Mouse (Mus musculus) neural tube, embryonic 15.5 days (tissue): ENCODE measurements at regions not wholly inside any gene's neighbourhood (a gene's known extent, or its start where the extent isn't known, plus 50 kb on each side); places are given as distances from the start of the nearest gene placed in this dataset.
A peak's percentile ranks its signal among the peaks of the same experiment; 100 is the strongest.

ENCODE experiments used
- ATAC-seq: fragments of 200-750 bp; cut with Nextera tagmentation; 2 replicates; pipeline ENCODE4 v1.8.0; 2017; ENCODE audit warnings: mild to moderate bottlenecking, moderate TSS enrichment, moderate library complexity; ENCODE audit not compliant: low FRiP score
- H3K27ac ChIP-seq: fragments of 300-500 bp; sonication (generic); replicated peaks from 2 replicates; pipeline ENCODE4 v1.5.1; 2015; ENCODE audit warnings: mild to moderate bottlenecking, inconsistent platforms
- H3K27me3 ChIP-seq: fragments of 300-500 bp; sonication (generic); replicated peaks from 2 replicates; pipeline ENCODE4 v1.6.1; 2015; ENCODE audit warnings: inconsistent platforms
- H3K36me3 ChIP-seq: fragments of 300-500 bp; sonication (generic); 2 replicates; pipeline ENCODE4 v1.6.1; 2015; ENCODE audit warnings: inconsistent platforms
- H3K4me1 ChIP-seq: fragments of 300-500 bp; sonication (generic); 2 replicates; pipeline ENCODE4 v1.6.1; 2015; ENCODE audit warnings: inconsistent platforms
- H3K4me2 ChIP-seq: fragments of 300-500 bp; sonication (generic); 2 replicates; pipeline ENCODE4 v1.6.1; 2015; ENCODE audit warnings: inconsistent platforms, mild to moderate bottlenecking, moderate library complexity
- H3K4me3 ChIP-seq: fragments of 300-500 bp; sonication (generic); replicated peaks from 2 replicates; pipeline ENCODE4 v1.5.1; 2015; ENCODE audit warnings: mild to moderate bottlenecking, inconsistent platforms
- H3K9ac ChIP-seq: fragments of 300-500 bp; sonication (generic); replicated peaks from 2 replicates; pipeline ENCODE4 v1.6.1; 2015; ENCODE audit warnings: mild to moderate bottlenecking, inconsistent platforms
- H3K9me3 ChIP-seq: fragments of 300-500 bp; sonication (generic); replicated peaks from 2 replicates; pipeline ENCODE4 v1.6.1; 2016; ENCODE audit warnings: inconsistent platforms
- WGBS: fragments of 180-500 bp; shearing (Covaris S2); methylation state at CpG from one replicate; pipeline ENCODE4 v1.1.7; 2015; ENCODE audit warnings: mixed read lengths; 5-methylcytosine and 5-hydroxymethylcytosine counted together

DNA sequence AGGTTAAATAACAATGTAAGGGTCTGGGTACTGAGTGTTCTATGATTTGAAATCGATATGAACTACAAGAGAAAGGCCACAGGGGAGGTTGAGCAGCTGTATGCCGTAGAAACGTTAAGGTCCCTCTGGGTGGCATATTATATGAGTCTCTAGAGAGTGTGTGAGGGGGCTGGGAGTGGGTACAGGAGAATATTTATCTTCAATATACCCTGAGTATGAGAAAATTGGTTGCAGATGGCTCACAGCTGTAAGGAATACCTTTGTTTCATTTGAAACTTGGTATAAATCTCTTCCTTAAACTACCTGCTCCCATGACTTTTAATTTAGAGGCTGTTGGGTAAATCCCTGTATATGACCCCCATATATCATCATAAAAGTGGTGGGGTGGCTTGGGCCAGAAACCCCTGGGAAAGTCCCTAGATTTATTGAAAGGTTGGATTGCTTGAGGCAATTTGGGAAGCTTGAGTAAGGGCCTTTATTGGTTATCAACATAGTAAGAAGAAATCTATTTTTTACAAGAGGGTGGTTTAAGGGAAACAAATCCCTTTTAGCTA, 128.7 kb upstream of the Prkg2 start:
- Histone ChIP-seq H3K4me3 (no peak overlapping the region), H3K9me3 (no peaks in the 10 kb centered on the region), H3K4me1 (no peaks in the 10 kb centered on the region), H3K4me2 (no peak overlapping the region), H3K27me3 (no peaks in the 10 kb centered on the region), H3K36me3 (no peaks in the 10 kb centered on the region), H3K9ac (no peak overlapping the region), H3K27ac (no peak overlapping the region)
- WGBS: 28% methylated on average over 3 of the region's 3 CpGs
- no peak for ATAC-seq

GRCm38 (mm10) chr5:99157973-99158372, 120.8 kb upstream of the Prkg2 start:
- ATAC-seq: no peak
- no peaks in the 10 kb centered on the region for H3K4me1 ChIP-seq
- H3K9ac ChIP-seq: no peak overlapping the region
- 17% methylated on average over 1 of the region's 1 CpGs for WGBS
- H3K27ac ChIP-seq: no peak overlapping the region
- no peaks in the 10 kb centered on the region for H3K9me3 ChIP-seq
- no peak overlapping the region for H3K4me3 ChIP-seq
- no peaks in the 10 kb centered on the region for H3K27me3 ChIP-seq
- no peak overlapping the region for H3K4me2 ChIP-seq
- H3K36me3 ChIP-seq: no peaks in the 10 kb centered on the region

DNA sequence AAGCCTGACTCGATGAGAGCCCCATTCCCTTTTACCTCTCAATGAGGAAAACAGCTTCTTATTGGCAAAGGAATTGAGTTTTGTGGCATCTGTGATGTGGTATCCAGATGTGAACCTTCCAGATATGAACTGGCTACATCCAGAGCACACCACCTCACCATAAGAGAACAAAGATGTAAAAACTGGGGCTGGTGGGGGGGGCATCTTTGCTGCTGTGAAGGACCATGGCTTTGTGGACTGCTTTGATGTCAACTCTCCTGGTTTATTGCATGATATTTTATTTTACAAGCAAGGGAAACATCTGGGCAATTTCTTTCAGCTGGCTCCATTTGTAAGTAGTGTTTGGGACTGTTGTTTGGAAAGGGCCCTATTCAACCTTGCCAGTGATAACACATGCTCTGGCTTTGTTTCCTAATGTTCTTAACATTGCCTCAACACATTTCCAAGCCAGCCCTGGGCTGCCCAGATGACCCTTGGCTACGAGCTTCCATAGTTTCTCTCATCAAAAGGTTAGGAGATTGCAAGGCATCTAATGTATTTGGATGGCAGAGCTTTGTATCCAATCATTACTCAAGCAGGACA, 116.2 kb upstream of the Prkg2 start:
- WGBS: 66% methylated on average over 2 of the region's 2 CpGs
- H3K27me3 ChIP-seq: no peaks in the 10 kb centered on the region

GRCm38 (mm10) chr5:99152299-99152698, 115.1 kb upstream of the Prkg2 start:
- H3K36me3 ChIP-seq: no peaks in the 10 kb centered on the region
- no peak for ATAC-seq
- H3K4me1 ChIP-seq: no peaks in the 10 kb centered on the region
- H3K4me2 ChIP-seq: no peak overlapping the region
- H3K27me3 ChIP-seq: no peaks in the 10 kb centered on the region
- no peak overlapping the region for H3K9ac ChIP-seq
- H3K4me3 ChIP-seq: no peak overlapping the region
- H3K9me3 ChIP-seq: no peaks in the 10 kb centered on the region
- H3K27ac ChIP-seq: no peak overlapping the region
- 93% methylated on average over 4 of the region's 4 CpGs for WGBS

More for the DNA sequence above, 116.2 kb upstream of the Prkg2 start:
- no peak for ATAC-seq
- Histone ChIP-seq H3K4me1 (no peaks in the 10 kb centered on the region), H3K4me2 (no peak overlapping the region), H3K4me3 (no peak overlapping the region), H3K9ac (no peak overlapping the region), H3K36me3 (no peaks in the 10 kb centered on the region), H3K27ac (no peak overlapping the region), H3K9me3 (no peaks in the 10 kb centered on the region)

GRCm38 (mm10) chr5:99149904-99150303, 112.8 kb upstream of the Prkg2 start:
- Histone ChIP-seq H3K4me2 (no peak overlapping the region), H3K4me1 (no peaks in the 10 kb centered on the region), H3K9me3 (no peaks in the 10 kb centered on the region), H3K27ac (no peak overlapping the region), H3K9ac (no peak overlapping the region), H3K27me3 (no peaks in the 10 kb centered on the region), H3K4me3 (no peak overlapping the region), H3K36me3 (no peaks in the 10 kb centered on the region)
- ATAC-seq: no peak
- 13% methylated on average over 1 of the region's 1 CpGs for WGBS

- H3K9me3 ChIP-seq: no peaks in the 10 kb centered on the region
- H3K36me3 ChIP-seq: no peaks in the 10 kb centered on the region
- H3K27ac ChIP-seq: no peak overlapping the region
- 0 out of 2 replicates have a peak, but pooled peaks cover 4% of the 10 kb centered on the region for H3K4me1 ChIP-seq
- H3K4me2 ChIP-seq: no peak overlapping the region
- H3K27me3 ChIP-seq: no peaks in the 10 kb centered on the region
- H3K4me3 ChIP-seq: no peak overlapping the region
- H3K9ac ChIP-seq: no peak overlapping the region
- WGBS: 80% methylated on average over 2 of the region's 2 CpGs
- ATAC-seq: no peak
Observed at GRCm38 (mm10) chr5:99132670-99133069, 95.5 kb upstream of the Prkg2 start.

- WGBS: 46% methylated on average over 6 of the region's 6 CpGs
- H3K9ac ChIP-seq: no peak overlapping the region
- no peaks in the 10 kb centered on the region for H3K27me3 ChIP-seq
- no peak for ATAC-seq
- H3K9me3 ChIP-seq: no peaks in the 10 kb centered on the region
- H3K27ac ChIP-seq: no peak overlapping the region
- H3K4me1 ChIP-seq: peaks cover 11% of the 10 kb centered on the region; the same call in 1 of the 2 replicates
- H3K36me3 ChIP-seq: no peaks in the 10 kb centered on the region
- no peak overlapping the region for H3K4me3 ChIP-seq
- H3K4me2 ChIP-seq: no peak overlapping the region
Observed at GRCm38 (mm10) chr5:99128628-99129027, 91.5 kb upstream of the Prkg2 start.

- no peak overlapping the region for H3K4me3 ChIP-seq
- H3K27ac ChIP-seq: no peak overlapping the region
- no peaks in the 10 kb centered on the region for H3K27me3 ChIP-seq
- no peak overlapping the region for H3K4me2 ChIP-seq
- H3K4me1 ChIP-seq: peaks cover 11% of the 10 kb centered on the region; the same call in 1 of the 2 replicates
- 70% methylated on average over 3 of the region's 3 CpGs for WGBS
- H3K36me3 ChIP-seq: no peaks in the 10 kb centered on the region
- no peaks in the 10 kb centered on the region for H3K9me3 ChIP-seq
- no peak overlapping the region for H3K9ac ChIP-seq
- peak; percentile 70 for ATAC-seq
Observed at GRCm38 (mm10) chr5:99125418-99125817, 88.3 kb upstream of the Prkg2 start.

DNA sequence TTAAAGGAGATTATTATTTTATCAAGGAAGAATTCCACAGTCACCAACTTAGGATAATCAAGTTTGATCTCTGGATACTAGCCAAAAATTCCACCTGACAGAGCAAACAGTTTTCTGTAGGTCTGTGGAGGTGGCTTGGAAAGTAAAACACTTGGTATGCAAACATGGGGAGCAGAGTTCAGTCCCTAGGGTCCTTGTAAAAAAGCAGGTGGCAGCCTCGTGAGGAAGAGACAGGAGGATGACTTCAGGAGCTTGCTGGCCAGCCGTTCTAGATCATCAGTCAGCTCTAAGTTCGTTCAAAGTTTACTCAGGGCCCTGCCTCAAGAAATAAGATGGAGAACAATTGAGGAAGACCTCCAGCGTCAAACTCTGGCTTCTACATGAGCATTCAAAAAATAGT, 74.6 kb upstream of the Prkg2 start:
- Histone ChIP-seq H3K9ac (no peak overlapping the region), H3K9me3 (no peaks in the 10 kb centered on the region), H3K27ac (no peak overlapping the region), H3K4me1 (no peaks in the 10 kb centered on the region), H3K27me3 (no peaks in the 10 kb centered on the region), H3K36me3 (no peaks in the 10 kb centered on the region), H3K4me3 (no peak overlapping the region), H3K4me2 (no peak overlapping the region)
- 89% methylated on average over 4 of the region's 4 CpGs for WGBS
- ATAC-seq: no peak

DNA sequence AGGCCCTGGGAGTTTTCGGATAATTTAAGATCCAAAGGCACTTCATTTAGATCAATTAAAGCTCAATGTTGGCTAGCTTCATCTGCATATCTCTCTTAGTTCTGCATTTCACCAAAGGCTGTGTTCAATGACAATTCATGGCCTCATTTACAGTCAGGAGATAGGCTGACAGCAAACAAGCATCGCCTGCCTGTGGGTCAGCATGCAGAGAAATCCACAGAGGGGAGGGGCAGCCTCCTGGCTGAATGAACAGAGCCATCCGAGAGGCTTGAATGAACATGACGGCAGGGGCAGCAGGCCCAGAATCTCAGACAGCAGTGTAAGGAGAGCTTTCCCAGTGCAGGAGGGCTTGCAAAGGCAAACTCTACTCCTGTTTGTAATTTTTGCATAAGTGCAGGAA, 74.1 kb upstream of the Prkg2 start:
- H3K9me3 ChIP-seq: no peaks in the 10 kb centered on the region
- no peak for ATAC-seq
- no peaks in the 10 kb centered on the region for H3K36me3 ChIP-seq
- H3K9ac ChIP-seq: no peak overlapping the region
- H3K27ac ChIP-seq: no peak overlapping the region
- no peak overlapping the region for H3K4me2 ChIP-seq
- no peaks in the 10 kb centered on the region for H3K27me3 ChIP-seq
- 26% methylated on average over 4 of the region's 4 CpGs for WGBS
- no peaks in the 10 kb centered on the region for H3K4me1 ChIP-seq
- H3K4me3 ChIP-seq: no peak overlapping the region

GRCm38 (mm10) chr5:99099727-99100116, 62.6 kb upstream of the Prkg2 start:
- Histone ChIP-seq H3K9ac (no peak overlapping the region), H3K4me3 (no peak overlapping the region), H3K27me3 (no peaks in the 10 kb centered on the region), H3K4me2 (no peak overlapping the region), H3K27ac (no peak overlapping the region), H3K9me3 (no peaks in the 10 kb centered on the region), H3K36me3 (no peaks in the 10 kb centered on the region), H3K4me1 (no peaks in the 10 kb centered on the region)
- no peak for ATAC-seq
- WGBS: 87% methylated on average over 6 of the region's 6 CpGs

- Histone ChIP-seq H3K4me2 (no peak overlapping the region), H3K4me1 (no peaks in the 10 kb centered on the region), H3K9ac (no peak overlapping the region), H3K9me3 (no peaks in the 10 kb centered on the region), H3K27me3 (no peaks in the 10 kb centered on the region), H3K4me3 (no peak overlapping the region), H3K27ac (no peak overlapping the region), H3K36me3 (no peaks in the 10 kb centered on the region)
- no peak for ATAC-seq
- 94% methylated on average over 7 of the region's 7 CpGs for WGBS
Observed at GRCm38 (mm10) chr5:99099014-99099726, 62.0 kb upstream of the Prkg2 start.
